Mouse (Mus musculus): ENCODE measurements around the gene Zfp273. TPM values are rescaled to one million over a fixed set of nuclear protein-coding genes. Genes with fewer than 3 reads are reported as not detected.
"Not testable (repeated sequence)": the region's sequence is repeated elsewhere in the genome, so short reads cannot be mapped to it uniquely, and the experiment has no call there.

The Zfp273 gene
- 8.6 and 9.0 TPM in 2 replicates for polyA plus RNA-seq (2014; fragmentation: Nextera tagmentation; extraction: Ambion mirVana)

GRCm38 (mm10) chr13:67813710-67814660 lies at the start of gene Zfp273:
Gene Zfp273, plus strand, starts transcription at chr13:67813740.
- Histone ChIP-seq H3K9me3 (ENCODE audit: control insufficient read depth, low read length) (no peaks in the 10 kb centered on the region; the same call in 1 of the 2 replicates), H3K4me2 (peak within 1 kb of the TSS; percentile 58), H3K27me3 (ENCODE audit: control insufficient read depth, insufficient read depth, low read length) (no peaks in the 10 kb centered on the region), H3K4me3 (ENCODE audit: low read depth, low read length) (peak within 1 kb of the TSS; percentile 82), H3K9ac (ENCODE audit: low read length) (peak within 1 kb of the TSS; percentile 76), H3K27ac (ENCODE audit: low read depth, low read length) (peak within 1 kb of the TSS; percentile 61), H3K36me3 (ENCODE audit: control insufficient read depth, insufficient read depth, low read length) (no peaks in the 10 kb centered on the region), H3K4me1 (ENCODE audit: control insufficient read depth, insufficient read depth, low read length) (no peaks in the 10 kb centered on the region)
- peak; percentile 97 for ATAC-seq (ENCODE audit: low FRiP score)
- peak; percentile 98 for DNase-seq (ENCODE audit: low spot score, missing footprints)
- 5% methylated on average over 31 of the region's 31 CpGs for WGBS

GRCm38 (mm10) chr13:67779265-67780221 lies 34.0 kb upstream of the Zfp273 start, which contains the start of gene Zfp493:
Gene Zfp493, plus strand, starts transcription at chr13:67779693.
- Histone ChIP-seq H3K9ac (ENCODE audit: low read length) (peak within 1 kb of the TSS; percentile 66), H3K4me2 (peak within 1 kb of the TSS; percentile 80), H3K27ac (ENCODE audit: low read depth, low read length) (no peak within 1 kb of the TSS), H3K9me3 (ENCODE audit: control insufficient read depth, low read length) (no peaks in the 10 kb centered on the region), H3K27me3 (ENCODE audit: control insufficient read depth, insufficient read depth, low read length) (no peaks in the 10 kb centered on the region), H3K4me1 (ENCODE audit: control insufficient read depth, insufficient read depth, low read length) (peaks cover 5% of the 10 kb centered on the region; the same call in 1 of the 2 replicates), H3K36me3 (ENCODE audit: control insufficient read depth, insufficient read depth, low read length) (no peaks in the 10 kb centered on the region), H3K4me3 (ENCODE audit: low read depth, low read length) (peak within 1 kb of the TSS; percentile 49)
- WGBS = 9% methylated on average over 26 of the region's 26 CpGs
- DNase-seq (ENCODE audit: low spot score, missing footprints) (peak; percentile 95), ATAC-seq (ENCODE audit: low FRiP score) (peak; percentile 97)

- Histone ChIP-seq H3K27me3 (ENCODE audit: control insufficient read depth, insufficient read depth, low read length) (no peaks in the 10 kb centered on the region), H3K9me3 (ENCODE audit: control insufficient read depth, low read length) (no peaks in the 10 kb centered on the region; the same call in 1 of the 2 replicates), H3K36me3 (ENCODE audit: control insufficient read depth, insufficient read depth, low read length) (no peaks in the 10 kb centered on the region), H3K27ac (ENCODE audit: low read depth, low read length) (no peak overlapping the region), H3K4me3 (ENCODE audit: low read depth, low read length) (no peak overlapping the region), H3K4me2 (no peak overlapping the region), H3K9ac (ENCODE audit: low read length) (no peak overlapping the region), H3K4me1 (ENCODE audit: control insufficient read depth, insufficient read depth, low read length) (no peaks in the 10 kb centered on the region)
- ATAC-seq (ENCODE audit: low FRiP score) = no peak
- DNase-seq (ENCODE audit: low spot score, missing footprints) = no peak
- 89% methylated on average over 10 of the region's 10 CpGs for WGBS
These were observed 21.6 kb upstream of the Zfp273 start for GRCm38 (mm10) chr13:67791921-67792455.

- DNase-seq (ENCODE audit: low spot score, missing footprints) (no peak), ATAC-seq (ENCODE audit: low FRiP score) (no peak)
- 77% methylated on average over 3 of the region's 3 CpGs for WGBS
- no peaks in the 10 kb centered on the region for H3K27me3 ChIP-seq (ENCODE audit: control insufficient read depth, insufficient read depth, low read length)
- no peaks in the 10 kb centered on the region for H3K4me1 ChIP-seq (ENCODE audit: control insufficient read depth, insufficient read depth, low read length)
- H3K9ac ChIP-seq (ENCODE audit: low read length) = no peak overlapping the region
- H3K27ac ChIP-seq (ENCODE audit: low read depth, low read length) = no peak overlapping the region
- no peaks in the 10 kb centered on the region for H3K9me3 ChIP-seq (ENCODE audit: control insufficient read depth, low read length)
- no peak overlapping the region for H3K4me3 ChIP-seq (ENCODE audit: low read depth, low read length)
- no peak overlapping the region for H3K4me2 ChIP-seq
- H3K36me3 ChIP-seq (ENCODE audit: control insufficient read depth, insufficient read depth, low read length) = no peaks in the 10 kb centered on the region
These were observed 14.9 kb upstream of the Zfp273 start for GRCm38 (mm10) chr13:67798618-67799017.

- not testable (repeated sequence) for H3K9me3 ChIP-seq (ENCODE audit: control insufficient read depth, low read length); H3K4me2 ChIP-seq; H3K27ac ChIP-seq (ENCODE audit: low read depth, low read length); H3K9ac ChIP-seq (ENCODE audit: low read length); ATAC-seq (ENCODE audit: low FRiP score); H3K4me3 ChIP-seq (ENCODE audit: low read depth, low read length); H3K36me3 ChIP-seq (ENCODE audit: control insufficient read depth, insufficient read depth, low read length); DNase-seq (ENCODE audit: low spot score, missing footprints); H3K4me1 ChIP-seq (ENCODE audit: control insufficient read depth, insufficient read depth, low read length); H3K27me3 ChIP-seq (ENCODE audit: control insufficient read depth, insufficient read depth, low read length)
- WGBS = 89% methylated on average over 3 of the region's 3 CpGs
These were observed 14.4 kb upstream of the Zfp273 start for GRCm38 (mm10) chr13:67799151-67799550.

GRCm38 (mm10) chr13:67811651-67812210 lies 1.8 kb upstream of the Zfp273 start:
- DNase-seq (ENCODE audit: low spot score, missing footprints) (no peak), ATAC-seq (ENCODE audit: low FRiP score) (no peak)
- Histone ChIP-seq H3K4me1 (ENCODE audit: control insufficient read depth, insufficient read depth, low read length) (no peaks in the 10 kb centered on the region), H3K9ac (ENCODE audit: low read length) (no peak overlapping the region), H3K4me3 (ENCODE audit: low read depth, low read length) (no peak overlapping the region), H3K27ac (ENCODE audit: low read depth, low read length) (no peak overlapping the region), H3K36me3 (ENCODE audit: control insufficient read depth, insufficient read depth, low read length) (no peaks in the 10 kb centered on the region), H3K27me3 (ENCODE audit: control insufficient read depth, insufficient read depth, low read length) (no peaks in the 10 kb centered on the region), H3K4me2 (no peak overlapping the region), H3K9me3 (ENCODE audit: control insufficient read depth, low read length) (no peaks in the 10 kb centered on the region)
- 78% methylated on average over 1 of the region's 1 CpGs for WGBS

- no peaks in the 10 kb centered on the region for H3K36me3 ChIP-seq (ENCODE audit: control insufficient read depth, insufficient read depth, low read length)
- H3K4me2 ChIP-seq = no peak overlapping the region; the same call in 1 of the 2 replicates
- no peak for DNase-seq (ENCODE audit: low spot score, missing footprints)
- peak; percentile 41 for ATAC-seq (ENCODE audit: low FRiP score)
- H3K9me3 ChIP-seq (ENCODE audit: control insufficient read depth, low read length) = no peaks in the 10 kb centered on the region
- H3K27ac ChIP-seq (ENCODE audit: low read depth, low read length) = no peak overlapping the region
- no peaks in the 10 kb centered on the region for H3K4me1 ChIP-seq (ENCODE audit: control insufficient read depth, insufficient read depth, low read length)
- H3K9ac ChIP-seq (ENCODE audit: low read length) = no peak overlapping the region
- peak overlapping the region; percentile 82 for H3K4me3 ChIP-seq (ENCODE audit: low read depth, low read length)
- WGBS = 77% methylated on average over 8 of the region's 8 CpGs
- H3K27me3 ChIP-seq (ENCODE audit: control insufficient read depth, insufficient read depth, low read length) = no peaks in the 10 kb centered on the region
These were observed 405 bp upstream of the Zfp273 start for GRCm38 (mm10) chr13:67812961-67813709.

- H3K27ac ChIP-seq (ENCODE audit: low read depth, low read length) = no peak overlapping the region
- H3K9me3 ChIP-seq (ENCODE audit: control insufficient read depth, low read length) = no peaks in the 10 kb centered on the region; the same call in 1 of the 2 replicates
- no peaks in the 10 kb centered on the region for H3K4me1 ChIP-seq (ENCODE audit: control insufficient read depth, insufficient read depth, low read length)
- H3K4me3 ChIP-seq (ENCODE audit: low read depth, low read length) = no peak overlapping the region
- WGBS = 91% methylated on average over 1 of the region's 1 CpGs
- no peak overlapping the region for H3K9ac ChIP-seq (ENCODE audit: low read length)
- H3K27me3 ChIP-seq (ENCODE audit: control insufficient read depth, insufficient read depth, low read length) = no peaks in the 10 kb centered on the region
- ATAC-seq (ENCODE audit: low FRiP score) (no peak), DNase-seq (ENCODE audit: low spot score, missing footprints) (no peak)
- H3K4me2 ChIP-seq = no peak overlapping the region
- H3K36me3 ChIP-seq (ENCODE audit: control insufficient read depth, insufficient read depth, low read length) = no peaks in the 10 kb centered on the region
These were observed 5.1 kb downstream of the Zfp273 start for GRCm38 (mm10) chr13:67818636-67819035.
